Mouse (Mus musculus): ENCODE data around the gene Gm21887. TPM values are rescaled to one million over a fixed set of nuclear protein-coding genes. Genes with fewer than 3 reads are reported as not detected.
"Not testable (repeated sequence)": the region's sequence is repeated elsewhere in the genome, so short reads cannot be mapped to it uniquely, and the experiment has no call there.

Gm21887 gene
- polyA plus RNA-seq, 1 experiment from 2014 or later, result 256 TPM

DNA sequence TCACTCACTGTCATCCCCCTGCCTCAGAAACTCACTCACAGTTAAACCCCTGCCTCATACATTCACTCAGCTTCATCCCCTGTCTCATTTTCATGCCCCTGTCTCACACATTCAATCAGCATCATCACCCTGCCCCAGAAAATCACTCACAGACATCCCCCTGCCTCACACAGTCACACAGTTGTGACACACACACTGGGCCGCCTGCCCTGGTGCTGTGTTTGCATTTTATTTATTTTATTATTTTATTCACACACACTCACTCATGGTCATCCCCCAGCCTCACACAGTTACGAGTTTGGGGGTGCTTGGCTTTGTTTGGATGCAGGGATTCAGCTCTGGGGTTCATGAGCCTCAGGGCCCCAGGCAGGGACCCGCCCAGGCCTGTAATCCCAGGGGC is 875 bp upstream of the Gm21887 start:
- not testable (repeated sequence) for ATAC-seq (ENCODE audit: insufficient number of reproducible peaks, insufficient read depth, low FRiP score, low TSS enrichment, low read depth); H3K4me1 ChIP-seq; H3K27me3 ChIP-seq; H3K27ac ChIP-seq; H3K9ac ChIP-seq; H3K4me3 ChIP-seq; H3K4me2 ChIP-seq
- Histone ChIP-seq H3K9me3 (peaks cover 50% of the 10 kb centered on the region), H3K36me3 (peaks cover 16% of the 10 kb centered on the region)
- WGBS, result 41% methylated on average over 3 of the region's 3 CpGs

DNA sequence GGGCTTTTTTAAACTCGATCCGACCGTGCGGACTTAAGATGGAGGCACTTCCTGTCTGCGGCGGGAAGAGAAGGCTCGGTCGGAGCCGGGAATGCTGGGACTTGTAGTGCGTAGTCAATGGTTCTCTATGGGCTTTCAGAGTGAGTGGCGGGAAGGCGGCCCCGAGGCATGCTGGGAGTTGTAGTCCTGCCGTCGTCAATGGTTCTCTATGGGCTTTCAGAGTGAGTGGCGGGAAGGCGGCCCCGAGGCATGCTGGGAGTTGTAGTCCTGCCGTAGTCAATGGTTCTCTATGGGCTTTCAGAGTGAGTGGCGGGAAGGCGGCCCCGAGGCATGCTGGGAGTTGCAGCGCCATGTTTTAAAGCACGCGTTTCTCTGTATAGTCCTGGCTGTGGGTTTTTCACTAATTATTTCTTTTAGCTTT is 352 bp downstream of the Gm21887 start:
- peaks cover 45% of the 10 kb centered on the region for H3K9me3 ChIP-seq
- H3K9ac ChIP-seq, result peak overlapping the region; percentile 72
- 63% methylated on average over 25 of the region's 25 CpGs for WGBS
- peaks cover 19% of the 10 kb centered on the region for H3K36me3 ChIP-seq
- peak overlapping the region; percentile 73 for H3K27ac ChIP-seq
- peak; percentile 96 for ATAC-seq (ENCODE audit: insufficient number of reproducible peaks, insufficient read depth, low FRiP score, low TSS enrichment, low read depth)
- not testable (repeated sequence) for H3K4me2 ChIP-seq, H3K27me3 ChIP-seq, H3K4me1 ChIP-seq
- H3K4me3 ChIP-seq, result peak overlapping the region; percentile 50

DNA sequence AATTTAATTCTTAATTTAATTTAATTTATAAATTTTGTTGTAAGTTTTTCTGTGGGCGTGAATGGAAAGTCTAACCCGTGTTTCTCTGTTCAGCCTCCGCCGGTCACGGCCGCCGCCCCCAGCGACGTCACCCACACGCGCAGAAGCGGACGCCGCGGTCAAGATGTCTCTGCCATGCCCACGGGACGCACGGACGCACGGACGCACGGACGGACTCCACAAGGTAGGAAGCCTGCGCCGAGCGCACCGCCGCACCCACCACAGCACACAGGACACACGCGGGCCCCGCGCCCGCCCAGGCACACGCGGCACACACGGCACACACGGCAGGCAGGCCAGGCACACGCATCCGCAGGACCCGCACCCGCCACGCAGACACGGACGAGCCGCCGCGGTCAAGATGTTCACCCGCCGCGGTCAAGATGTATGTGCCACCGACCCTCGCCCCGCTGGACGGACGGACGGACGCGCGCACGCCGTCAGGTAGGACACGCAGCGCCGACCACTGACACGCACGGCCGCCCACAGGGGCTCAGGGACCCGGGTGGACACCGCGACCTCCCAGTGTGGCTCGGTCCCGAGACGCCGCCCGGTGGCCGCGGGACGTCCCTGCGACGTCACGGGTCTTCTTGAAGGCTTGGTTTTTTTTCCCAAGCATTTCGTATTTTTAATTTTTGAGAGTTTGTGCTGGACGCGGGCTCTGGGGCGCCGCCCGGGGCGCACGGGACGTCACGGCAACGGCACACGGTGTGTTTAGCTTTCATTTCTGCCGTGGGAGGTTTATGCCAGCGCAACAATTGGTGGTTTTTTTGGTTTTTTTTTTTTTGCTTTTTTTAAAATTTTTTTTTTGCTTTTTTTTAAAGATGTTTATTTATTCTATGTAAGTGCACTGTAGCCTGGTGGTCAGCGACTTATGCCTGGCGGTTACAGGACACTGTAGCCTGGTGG is 1.4 kb downstream of the Gm21887 start:
- H3K9me3 ChIP-seq, result peaks cover 45% of the 10 kb centered on the region
- not testable (repeated sequence) for H3K4me1 ChIP-seq, H3K27ac ChIP-seq, H3K27me3 ChIP-seq, H3K9ac ChIP-seq
- 85% methylated on average over 97 of the region's 97 CpGs for WGBS
- ATAC-seq (ENCODE audit: insufficient number of reproducible peaks, insufficient read depth, low FRiP score, low TSS enrichment, low read depth), result peak; percentile 57
- H3K36me3 ChIP-seq, result peaks cover 19% of the 10 kb centered on the region
- H3K4me2 ChIP-seq, result peak overlapping the region; percentile 12
- peak overlapping the region; percentile 18 for H3K4me3 ChIP-seq

DNA sequence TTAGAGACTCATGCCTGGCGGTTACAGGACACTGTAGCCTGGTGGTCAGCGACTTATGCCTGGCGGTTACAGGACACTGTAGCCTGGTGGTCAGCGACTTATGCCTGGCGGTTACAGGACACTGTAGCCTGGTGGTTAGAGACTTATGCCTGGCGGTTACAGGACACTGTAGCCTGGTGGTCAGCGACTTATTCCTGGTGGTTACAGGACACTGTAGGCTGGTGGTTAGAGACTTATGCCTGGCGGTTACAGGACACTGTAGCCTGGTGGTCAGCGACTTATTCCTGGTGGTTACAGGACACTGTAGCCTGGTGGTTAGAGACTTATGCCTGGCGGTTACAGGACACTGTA is 2.0 kb downstream of the Gm21887 start:
- Histone ChIP-seq H3K9me3 (peaks cover 45% of the 10 kb centered on the region), H3K36me3 (peaks cover 24% of the 10 kb centered on the region)
- not testable (repeated sequence) for H3K4me3 ChIP-seq; H3K4me2 ChIP-seq; ATAC-seq (ENCODE audit: insufficient number of reproducible peaks, insufficient read depth, low FRiP score, low TSS enrichment, low read depth); H3K9ac ChIP-seq; H3K27ac ChIP-seq; H3K27me3 ChIP-seq; H3K4me1 ChIP-seq
- 68% methylated on average over 4 of the region's 10 CpGs for WGBS

DNA sequence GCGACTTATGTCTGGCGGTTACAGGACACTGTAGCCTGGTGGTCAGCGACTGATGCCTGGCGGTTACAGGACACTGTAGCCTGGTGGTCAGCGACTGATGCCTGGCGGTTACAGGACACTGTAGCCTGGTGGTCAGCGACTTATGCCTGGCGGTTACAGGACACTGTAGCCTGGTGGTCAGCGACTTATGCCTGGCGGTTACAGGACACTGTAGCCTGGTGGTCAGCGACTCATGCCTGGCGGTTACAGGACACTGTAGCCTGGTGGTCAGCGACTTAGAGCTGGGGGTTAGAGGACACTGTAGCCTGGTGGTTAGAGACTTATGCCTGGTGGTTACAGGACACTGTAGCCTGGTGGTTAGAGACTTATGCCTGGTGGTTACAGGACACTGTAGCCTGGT is 4.0 kb downstream of the Gm21887 start:
- not testable (repeated sequence) for H3K4me3 ChIP-seq; H3K4me1 ChIP-seq; H3K27me3 ChIP-seq; ATAC-seq (ENCODE audit: insufficient number of reproducible peaks, insufficient read depth, low FRiP score, low TSS enrichment, low read depth); H3K9ac ChIP-seq; H3K27ac ChIP-seq; H3K4me2 ChIP-seq
- H3K9me3 ChIP-seq, result peaks cover 36% of the 10 kb centered on the region
- peaks cover 33% of the 10 kb centered on the region for H3K36me3 ChIP-seq
- WGBS, result 98% methylated on average over 5 of the region's 13 CpGs

- ATAC-seq (ENCODE audit: insufficient number of reproducible peaks, insufficient read depth, low FRiP score, low TSS enrichment, low read depth); H3K4me3 ChIP-seq; H3K27me3 ChIP-seq; H3K4me1 ChIP-seq; H3K9ac ChIP-seq; H3K27ac ChIP-seq; H3K4me2 ChIP-seq: not testable (repeated sequence)
- 82% methylated on average over 8 of the region's 13 CpGs for WGBS
- Histone ChIP-seq H3K36me3 (peaks cover 39% of the 10 kb centered on the region), H3K9me3 (peaks cover 37% of the 10 kb centered on the region)
These were observed 4.6 kb downstream of the Gm21887 start for GRCm38 (mm10) chrX:170014038-170014437.

- ATAC-seq (ENCODE audit: insufficient number of reproducible peaks, insufficient read depth, low FRiP score, low TSS enrichment, low read depth); H3K27me3 ChIP-seq; H3K4me2 ChIP-seq; H3K9ac ChIP-seq; H3K4me3 ChIP-seq; H3K4me1 ChIP-seq; H3K27ac ChIP-seq: not testable (repeated sequence)
- Histone ChIP-seq H3K36me3 (peaks cover 43% of the 10 kb centered on the region), H3K9me3 (peaks cover 34% of the 10 kb centered on the region)
- WGBS, result 90% methylated on average over 10 of the region's 12 CpGs
These were observed 6.4 kb downstream of the Gm21887 start for GRCm38 (mm10) chrX:170015883-170016282.

- H3K4me2 ChIP-seq, result peak overlapping the region; percentile 1; the same call in 1 of the 2 replicates
- H3K27me3 ChIP-seq, H3K9ac ChIP-seq, H3K4me1 ChIP-seq, H3K4me3 ChIP-seq: not testable (repeated sequence)
- peaks cover 46% of the 10 kb centered on the region for H3K36me3 ChIP-seq
- H3K9me3 ChIP-seq, result peaks cover 35% of the 10 kb centered on the region
- H3K27ac ChIP-seq, result 0 out of 2 replicates have a peak overlapping the region, but pooled peaks have one; percentile 0
- ATAC-seq (ENCODE audit: insufficient number of reproducible peaks, insufficient read depth, low FRiP score, low TSS enrichment, low read depth), result peak; percentile 77
- WGBS, result 61% methylated on average over 27 of the region's 27 CpGs
These were observed 8.1 kb downstream of the Gm21887 start for GRCm38 (mm10) chrX:170017333-170018245.

DNA sequence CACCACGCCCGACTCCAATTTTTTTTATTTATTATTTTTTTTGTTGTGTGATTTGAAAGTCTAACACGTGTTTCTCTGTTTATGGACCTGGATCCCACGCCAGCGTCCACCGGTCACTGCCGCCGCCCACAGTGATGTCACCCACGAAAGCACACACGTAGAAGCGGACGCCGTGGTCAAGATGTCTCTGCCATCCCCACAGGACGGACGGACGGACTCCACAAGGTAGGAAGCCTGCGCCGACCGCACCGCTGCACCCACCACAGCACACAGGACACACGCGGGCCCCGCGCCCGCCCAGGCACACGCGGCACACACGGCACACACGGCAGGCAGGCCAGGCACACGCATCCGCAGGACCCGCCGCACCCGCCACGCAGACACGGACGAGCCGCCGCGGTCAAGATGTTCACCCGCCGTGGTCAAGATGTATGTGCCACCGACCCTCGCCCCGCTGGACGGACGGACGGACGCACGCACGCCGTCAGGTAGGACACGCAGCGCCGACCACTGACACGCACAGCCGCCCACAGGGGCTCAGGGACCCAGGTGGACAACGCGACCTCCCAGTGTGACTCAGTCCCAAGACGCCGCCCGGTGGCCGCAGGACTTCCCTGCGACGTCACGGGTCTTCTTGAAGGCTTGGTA is 9.2 kb downstream of the Gm21887 start:
- peak; percentile 91 for ATAC-seq (ENCODE audit: insufficient number of reproducible peaks, insufficient read depth, low FRiP score, low TSS enrichment, low read depth)
- not testable (repeated sequence) for H3K4me1 ChIP-seq, H3K4me3 ChIP-seq, H3K27ac ChIP-seq, H3K27me3 ChIP-seq, H3K9ac ChIP-seq, H3K4me2 ChIP-seq
- WGBS, result 86% methylated on average over 66 of the region's 66 CpGs
- peaks cover 46% of the 10 kb centered on the region for H3K36me3 ChIP-seq
- peaks cover 35% of the 10 kb centered on the region for H3K9me3 ChIP-seq

- H3K4me2 ChIP-seq, H3K4me3 ChIP-seq, H3K4me1 ChIP-seq, H3K27ac ChIP-seq, H3K9ac ChIP-seq, H3K27me3 ChIP-seq: not testable (repeated sequence)
- ATAC-seq (ENCODE audit: insufficient number of reproducible peaks, insufficient read depth, low FRiP score, low TSS enrichment, low read depth), result peak; percentile 59
- WGBS, result 86% methylated on average over 30 of the region's 30 CpGs
- Histone ChIP-seq H3K9me3 (peaks cover 32% of the 10 kb centered on the region), H3K36me3 (peaks cover 43% of the 10 kb centered on the region)
These were observed 9.9 kb downstream of the Gm21887 start for GRCm38 (mm10) chrX:170019219-170019953.
